Mouse (Mus musculus) CD4-positive, CD25-positive, alpha-beta regulatory T cell, adult 2 months (primary cell): ENCODE measurements at regions not wholly inside any gene's neighbourhood (a gene's known extent, or its start where the extent isn't known, plus 50 kb on each side); places are given as distances from the start of the nearest gene placed in this dataset.
"Not testable (repeated sequence)": the region's sequence is repeated elsewhere in the genome, so short reads cannot be mapped to it uniquely, and the experiment has no call there.

Experiments
- DNase-seq: peaks from one replicate; pipeline ENCODE4 v3.0.0-alpha.2; 2012; ENCODE audit warnings: low read depth, low spot score

DNA sequence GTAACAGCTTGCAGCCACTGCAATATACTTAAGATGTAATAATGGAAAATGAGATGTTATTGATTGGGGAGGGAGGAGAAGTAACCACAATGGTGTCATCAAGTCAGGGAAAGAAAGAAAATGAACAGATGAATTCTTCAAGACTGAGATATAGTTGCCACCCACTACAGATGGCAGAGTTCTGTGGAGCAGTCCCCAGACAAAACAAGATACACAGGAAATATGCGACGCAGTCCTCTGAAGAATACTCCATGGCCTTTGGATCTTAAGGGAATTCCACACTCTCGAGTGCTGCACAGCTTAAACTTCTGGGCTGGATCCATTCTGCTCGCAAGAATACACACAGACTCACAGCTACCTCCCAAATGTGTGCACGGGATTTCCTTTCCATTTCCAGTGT is 113.4 kb downstream of the Sox4 start:
- no peak for DNase-seq

DNA sequence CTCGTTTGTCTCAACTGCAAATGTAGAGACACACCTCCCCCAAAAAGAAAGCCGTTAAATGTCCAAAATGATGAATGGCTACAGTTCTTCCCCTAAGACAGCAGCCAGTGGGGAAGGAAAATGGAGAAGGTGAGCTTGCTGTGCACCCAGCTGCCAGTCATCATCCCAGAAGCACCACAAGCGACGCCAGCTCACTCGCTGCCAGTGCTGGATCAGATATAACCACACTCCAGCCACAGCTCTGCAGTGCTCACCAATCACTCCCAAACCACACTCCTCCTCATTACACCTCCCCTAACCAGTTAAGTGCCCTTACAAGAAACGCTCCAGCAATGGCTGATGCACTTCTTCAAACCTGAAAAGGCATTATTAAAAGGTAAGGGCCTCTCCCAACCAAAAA is 114.4 kb downstream of the Sox4 start:
- peak; percentile 18 for DNase-seq

DNA sequence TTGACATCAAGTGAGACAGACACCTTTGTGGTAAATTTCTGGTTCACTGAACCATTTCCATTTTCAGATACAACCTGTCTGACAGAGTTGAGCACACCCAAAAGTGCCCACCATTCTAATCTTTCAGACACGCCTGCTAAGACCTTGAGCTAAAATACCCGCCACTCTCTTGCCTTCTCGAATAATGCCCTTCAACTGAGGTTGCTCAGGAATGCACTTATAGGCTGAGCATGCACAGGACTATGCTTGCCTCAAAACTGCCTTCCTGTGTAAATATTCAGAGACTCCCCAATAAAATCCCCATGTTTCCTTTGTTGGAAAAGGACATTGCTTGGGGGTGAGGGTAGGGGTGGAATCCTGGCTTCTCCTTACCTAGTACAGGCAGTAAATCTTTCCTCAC is 115.3 kb downstream of the Sox4 start:
- no peak for DNase-seq

DNA sequence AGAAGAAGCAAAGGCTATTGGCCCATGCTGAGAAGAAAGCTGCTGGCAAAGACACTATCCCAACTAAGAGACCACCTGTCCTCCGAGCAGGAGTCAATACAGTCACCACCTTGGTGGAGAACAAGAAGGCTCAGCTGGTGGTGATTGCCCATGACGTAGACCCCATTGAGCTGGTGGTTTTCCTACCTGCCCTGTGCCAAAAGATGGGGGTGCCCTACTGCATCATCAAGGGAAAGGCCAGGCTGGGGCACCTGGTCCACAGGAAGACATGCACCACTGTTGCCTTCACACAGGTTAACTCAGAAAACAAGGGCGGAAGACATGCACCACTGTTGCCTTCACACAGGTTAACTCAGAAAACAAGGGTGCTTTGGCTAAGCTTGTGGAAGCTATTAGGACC is 116.3 kb downstream of the Sox4 start:
- not testable (repeated sequence) for DNase-seq

DNA sequence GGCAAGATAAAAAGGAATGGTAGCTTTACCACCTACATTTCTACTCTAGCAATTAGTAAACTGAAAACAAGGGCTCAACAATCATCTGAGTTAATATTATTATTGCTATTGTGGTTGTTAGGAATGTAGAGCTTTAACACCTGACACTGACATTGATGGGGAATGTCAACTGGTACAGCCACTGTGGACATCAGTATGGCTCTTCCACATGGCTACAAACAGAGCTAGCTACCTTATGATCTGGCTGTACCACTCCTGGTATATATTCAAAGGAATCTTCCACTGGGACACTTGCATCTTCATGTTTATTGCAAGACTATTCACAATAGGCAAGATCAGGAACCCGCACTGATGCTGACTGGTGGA is 119.8 kb downstream of the Sox4 start:
- no peak for DNase-seq

DNA sequence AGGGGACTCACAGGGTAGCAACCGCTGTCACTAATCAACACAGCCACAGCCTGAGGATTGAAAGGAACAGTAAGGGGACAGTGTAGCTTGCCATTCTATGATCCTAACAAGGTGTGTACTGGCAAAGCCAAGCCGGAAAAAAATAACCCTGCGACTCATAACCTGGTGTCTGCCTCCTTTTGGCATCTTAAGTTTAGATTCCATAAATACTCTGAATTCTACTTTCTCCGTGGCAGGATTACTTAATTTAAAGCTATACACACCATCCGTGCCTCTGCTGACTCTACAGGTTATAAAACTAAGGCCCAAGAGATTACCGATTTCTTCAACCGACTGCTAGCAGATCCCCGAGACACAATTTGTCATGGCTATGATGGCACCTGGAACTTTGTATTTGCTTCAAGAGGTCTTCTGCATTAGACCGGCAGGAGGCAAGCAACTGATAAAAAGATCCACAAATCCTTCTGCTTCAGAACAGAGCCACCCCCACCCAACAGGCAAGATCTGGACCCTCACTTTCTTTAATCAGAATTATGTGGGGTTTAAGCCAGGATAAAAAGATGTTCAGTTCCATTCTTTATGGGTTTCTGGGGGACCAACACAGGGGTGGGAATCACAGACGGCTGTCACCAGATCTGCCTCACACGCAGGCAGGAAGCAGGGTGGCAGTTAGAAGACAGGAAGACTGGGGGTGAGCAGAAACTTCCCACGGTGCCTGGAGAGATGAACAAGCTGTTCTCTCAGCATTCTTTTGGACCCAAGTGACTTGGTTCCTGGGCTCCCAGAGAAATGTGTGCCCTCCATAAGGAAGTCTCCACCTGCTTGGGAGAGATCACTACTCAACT is 120.4 kb downstream of the Sox4 start:
- DNase-seq = peak; percentile 60

DNA sequence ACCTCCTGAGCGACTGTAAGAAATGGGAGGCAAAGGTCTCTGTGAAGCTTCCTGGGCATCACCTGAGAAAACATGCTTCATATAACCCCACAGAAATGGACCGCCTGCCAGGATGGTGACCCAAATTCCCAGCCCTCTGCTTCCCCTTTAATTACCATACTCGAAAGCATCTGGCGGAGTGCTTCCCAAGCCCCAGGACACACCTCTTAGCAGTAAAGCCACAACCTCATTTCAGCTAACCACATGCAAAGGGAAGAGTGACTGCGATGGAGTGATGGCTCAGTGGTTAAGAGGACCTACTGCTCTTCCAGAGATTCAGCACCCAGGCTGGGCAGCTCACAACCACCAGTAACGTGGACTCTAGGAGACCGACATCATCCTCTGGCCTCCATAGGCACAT is 127.2 kb downstream of the Sox4 start:
- DNase-seq = peak; percentile 17

DNA sequence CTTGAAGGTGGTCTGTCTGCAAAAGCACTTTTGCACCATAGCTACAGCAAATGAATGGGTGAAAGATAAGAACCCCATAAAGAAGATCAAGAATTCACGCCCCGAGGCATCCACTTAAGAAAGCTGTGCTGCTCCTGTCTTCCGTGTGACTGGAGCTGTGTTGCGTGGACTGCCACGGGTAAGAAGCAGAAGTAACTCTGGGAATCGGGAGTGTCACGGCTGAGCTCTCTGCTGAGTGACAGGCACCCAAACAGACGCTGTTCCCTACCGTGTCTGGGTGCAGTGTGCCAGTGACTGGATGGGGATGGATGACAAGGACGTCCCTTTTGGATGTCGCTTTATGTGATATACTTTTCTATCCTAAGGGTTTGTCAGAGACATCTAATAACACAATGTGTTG is 129.5 kb downstream of the Sox4 start:
- DNase-seq = no peak

DNA sequence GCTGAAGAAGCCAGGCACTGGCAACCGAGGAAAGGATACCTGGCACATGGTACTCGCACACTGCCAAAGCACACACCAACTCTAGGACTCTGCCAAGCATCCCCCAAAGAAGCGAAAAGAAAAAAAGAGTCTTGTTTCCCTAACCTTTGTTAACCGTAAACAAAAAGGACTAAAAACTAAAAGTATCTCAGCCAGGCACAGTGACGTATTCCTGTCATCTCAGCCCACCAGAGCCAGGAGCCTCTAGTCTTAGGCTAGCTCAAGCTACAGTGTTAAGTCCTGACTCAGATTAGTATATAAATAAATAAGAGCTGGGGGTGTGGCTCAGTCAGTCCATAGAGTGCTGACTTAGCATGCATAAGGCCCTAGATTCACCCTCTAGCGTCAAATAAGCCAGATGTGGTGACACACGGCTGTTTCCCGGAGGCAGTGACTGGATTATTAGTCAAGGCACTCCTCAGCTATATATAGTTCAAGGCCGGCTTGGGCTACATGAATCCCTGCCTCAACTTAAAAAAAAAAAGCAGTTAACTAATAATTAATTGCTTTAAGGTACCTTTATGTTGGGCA is 130.1 kb downstream of the Sox4 start:
- no peak for DNase-seq

DNA sequence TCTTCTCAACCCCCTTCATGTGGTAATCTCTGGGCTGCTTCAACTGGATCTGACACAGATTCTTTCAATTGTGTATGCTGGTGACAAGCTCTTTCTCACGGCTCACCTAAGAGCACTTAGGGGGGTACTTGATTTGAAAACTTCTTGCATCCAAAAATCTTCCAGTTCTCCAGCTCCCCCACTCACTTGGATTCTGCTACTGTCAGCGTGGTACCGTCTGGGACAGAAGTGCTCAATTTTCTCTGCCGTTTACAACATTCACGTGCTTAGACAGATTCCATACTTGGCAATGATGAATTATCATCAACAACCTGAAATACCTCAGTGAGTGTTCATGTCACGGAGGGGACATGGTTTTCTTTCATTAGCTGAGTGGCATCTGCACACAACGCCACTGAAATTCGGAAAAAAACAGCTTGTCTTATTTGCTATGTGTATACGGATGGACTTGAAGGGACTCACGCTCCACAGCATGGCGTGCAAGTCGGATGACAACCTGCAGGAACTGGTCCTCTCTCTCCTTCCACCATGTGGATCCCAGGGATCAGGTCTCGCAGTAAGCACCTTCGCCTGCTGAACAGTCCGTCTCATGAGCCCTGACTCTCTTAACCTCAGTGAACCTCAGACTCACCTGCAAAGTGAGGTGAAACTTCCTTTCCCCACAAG is 132.5 kb downstream of the Sox4 start:
- no peak for DNase-seq

DNA sequence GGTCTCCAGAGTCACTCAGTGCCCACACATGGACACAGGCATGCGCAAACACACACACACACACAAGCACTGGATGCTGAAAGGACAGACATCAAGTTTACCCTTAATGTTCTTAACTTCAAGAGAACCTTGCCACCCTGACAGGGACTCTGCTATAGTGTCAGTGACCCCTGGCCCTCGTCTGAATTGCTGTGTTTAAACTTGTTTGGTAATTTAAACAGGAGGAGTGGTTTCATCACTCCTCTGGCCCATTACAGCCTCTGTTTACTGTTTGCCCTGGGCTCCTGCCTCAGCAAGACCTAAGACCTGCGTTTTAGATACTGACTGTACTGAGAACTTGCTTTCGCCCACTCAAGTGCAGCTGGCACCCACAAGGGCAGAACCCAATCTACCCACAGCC is 139.4 kb downstream of the Sox4 start:
- DNase-seq = no peak

DNA sequence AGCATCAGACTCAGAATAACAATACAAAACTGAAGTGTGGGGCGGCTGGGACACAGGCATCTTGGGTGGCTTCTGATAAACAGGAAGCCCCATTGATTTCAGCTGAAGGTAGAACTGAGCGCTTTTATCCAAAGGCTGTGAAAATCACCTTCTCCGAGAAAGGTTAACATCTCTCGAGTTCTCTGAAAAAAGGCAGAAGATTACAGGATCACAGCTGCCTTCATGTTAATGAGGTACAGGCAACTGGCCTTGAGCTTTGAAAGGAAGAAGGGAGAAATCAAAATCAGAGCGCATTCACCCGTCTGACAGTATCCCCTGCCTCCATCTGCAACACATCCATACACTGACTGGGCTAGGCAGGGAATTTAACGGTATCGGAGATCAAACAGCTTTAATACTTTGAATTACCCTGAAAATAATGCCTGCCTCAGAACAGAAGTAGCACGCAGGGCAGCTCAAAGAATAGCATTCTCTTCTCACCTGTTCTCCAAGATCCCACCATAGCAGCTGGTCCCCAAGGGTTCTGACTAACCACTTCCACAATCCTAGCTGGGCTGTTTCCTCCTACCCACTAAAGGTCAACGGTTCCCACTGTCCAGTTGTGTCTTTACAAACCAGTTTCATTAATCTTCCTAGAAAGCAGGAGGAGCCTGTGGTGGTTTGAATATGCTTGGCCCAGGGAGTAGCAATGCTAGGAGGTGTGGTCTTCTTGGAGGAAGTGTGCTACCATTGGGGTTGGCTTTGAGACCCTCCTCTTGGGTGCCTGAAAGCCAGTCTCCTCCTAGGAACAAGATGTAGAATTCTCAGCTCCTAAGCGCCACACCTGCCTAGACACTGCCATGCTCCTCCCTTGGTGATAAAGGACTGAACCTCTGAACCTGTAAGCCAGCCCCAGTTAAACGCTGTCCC is 141.6 kb downstream of the Sox4 start:
- no peak for DNase-seq

DNA sequence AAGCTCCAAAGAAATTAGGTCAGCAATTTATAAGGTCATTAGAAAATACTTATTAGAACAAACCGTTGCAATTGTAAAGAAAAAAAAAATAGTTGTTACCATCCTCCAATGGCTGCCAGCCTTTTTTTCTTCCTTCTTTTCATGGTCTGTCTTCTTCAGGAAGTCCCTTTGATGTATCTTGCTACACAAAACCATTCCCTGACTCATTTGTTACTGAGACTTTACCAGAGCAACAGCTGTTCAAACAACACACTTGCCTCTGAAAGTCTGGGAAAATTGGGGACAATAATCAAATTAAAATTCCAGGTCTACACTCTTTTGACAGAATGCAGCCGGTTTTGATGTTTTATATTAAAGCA is 142.5 kb downstream of the Sox4 start:
- DNase-seq = no peak

DNA sequence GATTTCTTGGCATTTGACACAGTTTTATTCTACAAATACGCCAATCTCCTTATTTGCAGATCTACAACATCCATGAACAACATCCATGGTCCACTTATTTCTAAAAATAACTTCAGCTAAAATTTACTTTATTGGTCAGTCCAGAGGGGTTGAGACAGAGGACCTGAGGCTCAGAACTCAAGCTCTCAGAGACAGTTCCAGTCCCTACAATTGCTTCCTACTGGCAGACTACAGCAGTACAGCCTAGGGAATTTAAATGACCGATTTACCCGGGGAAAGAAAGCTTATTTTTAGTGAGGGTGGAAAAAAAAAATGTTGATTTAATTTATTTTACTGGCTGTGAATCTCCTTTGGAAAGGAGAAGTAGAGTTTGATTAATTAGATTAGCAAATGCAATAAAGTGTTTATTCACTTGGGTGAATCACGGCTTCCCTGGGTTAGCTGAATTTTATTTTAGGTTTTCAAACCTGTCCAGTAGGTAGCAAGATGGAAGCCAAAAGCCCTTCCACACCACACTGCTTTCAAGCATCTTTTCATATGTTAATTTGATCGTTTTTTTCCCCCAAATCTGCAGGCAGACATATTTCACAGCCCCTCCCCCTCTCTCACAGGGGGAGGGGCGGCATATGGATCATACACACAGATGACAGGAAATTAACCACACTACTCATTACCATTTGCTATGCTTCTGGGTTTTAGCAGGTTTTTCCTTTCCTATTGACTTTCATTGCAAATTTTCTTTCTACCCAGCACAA is 143.0 kb downstream of the Sox4 start:
- DNase-seq = no peak

DNA sequence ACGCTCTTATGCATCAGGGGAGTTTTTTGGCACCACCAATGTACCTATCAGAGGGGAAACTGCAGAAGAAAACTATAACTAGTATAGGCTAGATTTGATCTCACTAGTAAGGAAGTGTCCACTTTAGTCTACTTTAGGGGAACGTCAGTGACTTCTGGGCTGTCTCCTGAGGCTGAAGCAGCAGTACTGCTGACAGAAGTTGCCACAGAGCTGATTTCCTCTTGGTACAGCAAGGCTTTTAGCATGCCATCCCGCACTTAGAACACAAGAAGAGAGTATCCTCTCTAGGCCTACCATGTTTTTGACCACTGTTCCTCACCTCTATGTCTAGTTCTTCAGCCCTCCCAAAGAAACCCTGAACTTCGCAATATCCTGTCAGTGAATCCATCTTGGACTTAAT is 148.2 kb downstream of the Sox4 start:
- DNase-seq = no peak

DNA sequence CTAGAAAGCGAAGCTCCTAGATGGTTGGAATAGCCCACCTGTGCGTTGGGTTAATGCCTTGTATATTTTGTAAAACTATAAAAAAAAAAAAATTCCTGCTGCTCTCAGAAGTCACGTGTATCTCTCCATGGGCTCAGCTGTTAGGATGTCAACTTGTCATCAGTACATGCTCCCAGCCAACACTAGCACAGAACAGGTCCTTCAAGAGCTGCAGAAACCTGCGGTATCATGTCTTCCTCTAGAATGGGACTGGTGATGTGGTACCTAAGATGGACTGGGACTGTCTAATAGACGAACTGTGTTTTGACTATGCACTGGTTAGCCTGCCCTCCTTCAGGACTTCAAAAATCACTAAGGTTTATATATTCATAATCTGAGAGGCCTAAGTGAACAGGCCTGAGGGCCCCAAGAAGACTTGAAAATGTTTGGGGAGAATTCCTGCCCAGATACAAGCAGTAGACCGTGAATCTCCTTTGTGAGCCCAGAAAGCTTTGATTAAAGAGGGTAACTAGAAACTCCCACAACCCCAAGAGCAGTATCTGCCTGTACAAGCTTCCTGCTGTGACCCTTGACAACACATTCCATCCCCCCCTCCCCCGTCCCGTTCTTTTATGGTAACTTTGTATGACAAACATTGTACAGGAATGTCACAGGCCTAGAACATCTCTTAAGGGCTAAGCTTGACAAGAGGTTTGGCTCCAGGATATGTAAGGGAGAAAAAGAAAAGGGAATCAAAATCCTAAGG is 152.1 kb downstream of the Sox4 start:
- no peak for DNase-seq

DNA sequence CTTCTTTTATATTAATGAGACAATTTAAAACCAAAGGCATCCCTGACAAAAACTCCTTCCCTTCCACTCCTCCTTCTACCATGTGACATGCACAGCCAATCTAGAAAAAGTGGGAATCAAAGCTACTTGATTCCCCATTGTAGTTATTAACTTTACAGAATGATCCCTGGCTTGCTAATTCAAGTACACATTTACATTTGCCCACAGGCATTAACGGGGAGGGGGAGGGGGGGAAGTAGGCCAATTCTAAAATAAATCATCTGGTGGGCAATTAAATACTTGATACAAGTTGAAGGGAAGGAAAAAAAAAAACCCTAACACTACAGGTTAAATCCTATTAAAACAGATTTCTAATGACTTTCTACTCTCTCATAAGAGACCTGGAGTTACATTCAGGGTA is 152.8 kb downstream of the Sox4 start:
- DNase-seq = no peak

DNA sequence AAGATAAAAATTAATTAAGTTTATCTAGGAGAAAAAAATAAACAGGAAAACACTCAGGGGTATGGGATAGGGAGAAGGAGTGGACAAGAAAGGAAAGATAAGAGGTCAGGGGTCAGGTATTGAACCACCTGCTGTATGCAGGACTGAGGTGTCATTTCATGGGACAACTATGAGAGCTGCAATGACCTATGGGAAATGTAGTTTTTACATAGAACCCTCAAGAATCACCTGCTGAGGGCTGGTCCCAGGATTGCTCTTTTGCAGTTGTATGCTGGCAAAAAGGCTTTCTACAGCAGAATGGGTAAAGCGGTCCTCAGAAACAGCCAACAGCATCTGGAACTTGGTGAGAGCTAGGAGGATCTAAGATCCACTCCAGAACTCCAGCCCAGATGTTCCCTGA is 154.0 kb downstream of the Sox4 start:
- no peak for DNase-seq

DNA sequence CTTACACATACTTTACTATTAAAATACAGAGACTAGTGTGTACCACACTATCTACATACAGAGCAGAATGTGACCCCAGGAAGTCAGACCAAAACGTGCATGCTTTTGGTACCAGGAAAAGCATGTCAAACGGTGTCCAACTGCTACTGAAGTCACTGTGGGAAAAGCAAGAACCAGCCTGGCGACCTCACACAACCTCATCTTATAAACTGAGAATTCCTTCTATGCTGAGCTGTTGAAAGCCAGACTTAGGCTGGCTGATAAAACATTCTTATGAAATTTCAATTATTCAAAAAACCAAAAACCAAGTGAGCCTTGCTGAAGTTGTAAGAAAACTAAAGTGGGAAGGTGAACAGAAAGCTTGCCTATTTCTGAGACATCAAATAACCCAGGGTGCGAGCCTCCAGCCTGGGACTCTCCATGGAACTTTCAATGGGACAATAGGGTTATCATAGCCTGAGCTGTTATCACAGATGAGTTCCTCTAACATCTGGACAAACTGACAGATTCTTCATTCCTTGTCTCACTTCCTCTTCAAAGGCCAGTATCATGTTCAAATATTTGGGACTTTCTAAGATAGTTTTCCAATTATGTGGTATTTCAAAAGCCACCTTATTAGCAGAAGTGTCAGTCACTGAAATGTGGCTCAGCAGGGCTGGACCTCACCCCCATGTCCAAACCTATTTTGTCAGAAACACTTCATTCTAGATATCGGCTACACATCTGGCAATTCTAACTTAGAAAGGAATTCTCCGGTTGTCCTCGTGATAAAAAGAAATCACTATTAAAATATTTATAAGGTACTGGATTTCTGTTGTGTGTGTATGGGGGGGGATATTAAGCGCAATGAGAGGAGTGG is 155.7 kb downstream of the Sox4 start:
- no peak for DNase-seq

DNA sequence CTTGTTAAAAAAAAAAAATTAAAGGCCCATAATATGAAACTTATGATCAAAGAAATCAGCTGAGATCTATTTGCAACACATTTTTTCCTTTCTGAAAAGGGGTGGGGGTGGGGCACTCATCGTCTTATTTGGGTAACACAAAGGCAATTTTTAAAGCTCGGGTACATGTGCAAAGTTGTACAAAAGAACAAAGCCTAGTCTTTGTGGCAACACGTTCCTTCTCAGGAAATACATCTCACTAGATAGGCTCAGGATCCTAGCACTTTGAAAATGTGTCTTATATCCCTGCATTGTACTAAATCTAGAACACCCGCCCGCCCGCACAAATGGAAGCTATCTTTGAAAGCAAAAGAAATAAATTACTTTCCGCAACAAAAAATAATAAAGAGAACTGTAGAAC is 158.2 kb downstream of the Sox4 start:
- no peak for DNase-seq
